Mouse (Mus musculus) embryonic fibroblast, embryonic 13.5 days (primary cell): ENCODE results near the gene Hoxa6.

Experiments
- CTCF ChIP-seq: IDR thresholded peaks from 2 replicates; pipeline ENCODE4 v1.5.1; 2011; ENCODE audit warnings: mild to moderate bottlenecking, control low read depth, low read length, moderate library complexity, borderline replicate concordance; ENCODE audit not compliant: insufficient read depth
- POLR2A ChIP-seq: IDR thresholded peaks from 2 replicates; pipeline ENCODE4 v1.6.1; 2011; ENCODE audit warnings: low read depth, mild to moderate bottlenecking, control low read depth, low read length, moderate library complexity

DNA sequence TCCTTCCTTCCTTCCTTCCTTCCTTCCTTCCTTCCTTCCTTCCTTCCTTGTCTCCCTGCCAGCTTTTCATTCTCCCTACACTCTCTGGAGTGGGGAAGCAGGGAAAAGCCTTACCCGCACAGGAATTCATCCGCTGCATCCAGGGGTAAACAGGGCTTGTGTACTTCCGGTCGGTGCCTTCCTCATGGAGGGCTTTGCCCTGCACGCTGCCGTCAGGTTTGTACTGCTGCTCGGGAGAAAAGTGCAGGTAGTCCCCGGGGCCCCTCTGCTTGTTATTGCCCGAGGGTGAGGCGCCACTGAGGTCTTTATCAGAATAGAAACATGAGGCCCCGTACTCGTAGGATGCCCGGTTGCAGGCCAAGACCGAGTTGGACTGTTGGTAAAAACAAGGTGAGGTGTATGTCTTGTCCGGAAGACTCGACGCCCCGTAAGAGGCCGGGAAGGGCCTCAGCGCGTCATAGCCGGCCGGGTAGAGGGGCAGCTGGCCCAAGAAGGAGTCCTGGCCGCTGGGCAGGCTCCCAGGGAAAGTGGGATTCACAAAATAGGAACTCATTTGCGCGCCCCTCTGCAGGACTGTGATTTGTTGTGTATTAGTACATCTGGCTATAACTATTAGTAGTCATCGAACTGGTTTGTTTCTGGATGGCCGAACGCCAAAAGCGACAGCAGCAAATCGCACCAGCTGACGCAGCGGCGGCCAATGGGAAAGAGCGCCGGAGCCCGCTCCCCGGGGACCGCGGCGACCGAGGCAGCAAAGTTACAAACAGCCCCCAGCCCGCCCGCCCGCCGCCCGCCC lies at the start of gene Hoxa6:
- TF ChIP-seq CTCF (no peak), POLR2A (no peak)
